Mouse (Mus musculus) heart, embryonic 12.5 days (tissue): ENCODE results near the gene Ano10. TPM values are rescaled to one million over a fixed set of nuclear protein-coding genes. Genes with fewer than 3 reads are reported as not detected.
"Not testable (repeated sequence)": the region's sequence is repeated elsewhere in the genome, so short reads cannot be mapped to it uniquely, and the experiment has no call there.

Experiments
- ATAC-seq: fragments of 200-750 bp; cut with Nextera tagmentation; 2 replicates; pipeline ENCODE4 v1.8.0; 2017; ENCODE audit warnings: moderate TSS enrichment, moderate library complexity; ENCODE audit not compliant: insufficient number of reproducible peaks, low FRiP score
- H3K27ac ChIP-seq: fragments of 300-500 bp; sonication (generic); 2 replicates; pipeline ENCODE4 v1.5.1; 2016; ENCODE audit warnings: mild to moderate bottlenecking, moderate library complexity; ENCODE audit not compliant: poor library complexity, severe bottlenecking
- H3K27me3 ChIP-seq: fragments of 300-500 bp; sonication (generic); replicated peaks from 2 replicates; pipeline ENCODE4 v1.6.1; 2016; ENCODE audit warnings: mild to moderate bottlenecking, moderate library complexity
- H3K36me3 ChIP-seq: fragments of 300-500 bp; sonication (generic); 2 replicates; pipeline ENCODE4 v1.6.1; 2016; ENCODE audit warnings: mild to moderate bottlenecking, moderate library complexity
- H3K4me1 ChIP-seq: fragments of 300-500 bp; sonication (generic); replicated peaks from 2 replicates; pipeline ENCODE4 v1.6.1; 2016; ENCODE audit warnings: mild to moderate bottlenecking
- H3K4me2 ChIP-seq: fragments of 300-500 bp; sonication (generic); 2 replicates; pipeline ENCODE4 v1.6.1; 2016; ENCODE audit warnings: mild to moderate bottlenecking, moderate library complexity
- H3K4me3 ChIP-seq: fragments of 300-500 bp; sonication (generic); 2 replicates; pipeline ENCODE4 v1.5.1; 2016; ENCODE audit warnings: mild to moderate bottlenecking
- H3K9ac ChIP-seq: fragments of 300-500 bp; sonication (generic); 2 replicates; pipeline ENCODE4 v1.6.1; 2016; ENCODE audit warnings: mild to moderate bottlenecking, moderate library complexity
- H3K9me3 ChIP-seq: fragments of 300-500 bp; sonication (generic); replicated peaks from 2 replicates; pipeline ENCODE4 v1.6.1; 2016; ENCODE audit warnings: mild to moderate bottlenecking, moderate library complexity
- WGBS: fragments of 180-500 bp; shearing (Covaris S2); methylation state at CpG from one replicate; pipeline ENCODE4 v1.1.7; 2016; 5-methylcytosine and 5-hydroxymethylcytosine counted together
- polyA plus RNA-seq: library from polyadenylated mRNA; unstranded; fragments of >200 nt; fragmentation: Nextera tagmentation; extraction: Ambion mirVana; gene quantifications from 2 replicates; pipeline ENCODE4 v1.2.1, GENCODE M21; 2016

The Ano10 gene
- polyA plus RNA-seq, 1 experiment from 2014 or later: 34.7 TPM

DNA sequence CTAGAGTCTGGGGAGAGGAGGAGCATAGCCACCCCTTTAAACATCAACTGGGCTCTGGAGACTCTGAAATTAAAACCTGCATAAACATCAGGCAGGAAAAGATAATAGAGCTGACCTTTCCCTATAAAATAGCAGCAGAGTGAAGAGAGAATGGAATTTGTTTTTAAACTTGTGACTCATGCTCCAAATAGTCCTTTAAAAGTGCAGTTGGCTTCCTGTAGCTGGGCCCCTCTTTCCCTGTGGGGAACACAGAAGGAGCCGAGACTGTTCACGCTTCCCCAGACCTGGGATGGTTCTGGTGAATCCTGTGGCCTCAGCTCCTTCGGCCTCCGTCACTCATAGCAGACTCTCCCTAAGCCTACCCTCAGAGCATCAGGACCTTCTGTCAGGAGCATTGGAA is 115.8 kb downstream of the Ano10 start:
- H3K36me3 ChIP-seq: peaks cover 14% of the 10 kb centered on the region; the same call in 1 of the 2 replicates
- no peaks in the 10 kb centered on the region for H3K27me3 ChIP-seq
- H3K27ac ChIP-seq: 0 out of 2 replicates have a peak overlapping the region, but pooled peaks have one; percentile 4
- ATAC-seq: no peak
- no peak overlapping the region for H3K9ac ChIP-seq
- no peak overlapping the region for H3K4me3 ChIP-seq
- peaks cover 27% of the 10 kb centered on the region for H3K4me1 ChIP-seq
- no peaks in the 10 kb centered on the region for H3K9me3 ChIP-seq
- H3K4me2 ChIP-seq: no peak overlapping the region
- WGBS: 44% methylated on average over 4 of the region's 4 CpGs

DNA sequence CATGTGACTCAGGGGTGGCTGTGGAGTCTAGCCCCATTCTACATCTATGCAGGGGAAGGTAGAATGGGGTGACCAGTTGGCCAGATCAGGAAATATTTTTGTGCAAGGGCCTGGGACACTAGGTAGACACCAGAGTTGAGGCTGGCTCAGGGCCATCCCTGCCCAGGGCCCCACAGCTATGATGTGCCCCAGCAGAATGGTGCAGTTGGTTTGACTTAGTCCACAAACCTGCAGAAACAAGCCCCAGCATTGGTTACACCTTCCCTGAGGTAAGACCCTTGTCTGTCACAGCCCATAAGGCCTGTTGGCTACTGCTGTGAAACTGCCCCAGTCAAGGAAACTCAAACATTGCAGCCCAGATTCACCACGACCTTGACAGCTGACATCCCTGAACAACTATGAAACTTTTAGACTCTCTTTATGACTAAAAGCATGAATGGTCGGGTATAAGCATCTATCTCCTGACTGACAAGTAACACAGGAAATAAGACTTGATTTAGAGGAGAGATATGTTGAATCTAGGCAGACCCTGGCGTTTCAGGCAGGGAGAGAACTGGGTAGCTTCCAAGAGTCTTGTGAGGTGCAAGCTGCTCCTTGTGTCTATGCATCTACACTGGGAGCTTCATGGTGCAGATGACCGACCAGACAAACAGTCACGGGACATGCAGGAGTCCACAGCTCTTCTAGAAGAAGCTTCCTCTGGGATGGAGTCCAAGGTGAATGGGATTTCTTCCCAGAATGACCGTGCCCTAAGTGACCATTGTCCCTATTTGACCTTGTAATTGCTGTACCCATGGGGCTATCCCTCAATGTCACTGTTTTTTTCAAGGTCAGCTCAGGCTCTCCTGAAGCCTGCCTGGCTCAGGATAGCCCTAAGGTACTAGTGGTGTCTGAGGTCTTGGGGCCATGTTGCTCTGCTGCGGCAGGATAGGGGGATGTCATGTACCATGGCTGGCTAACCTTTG is 116.7 kb downstream of the Ano10 start:
- H3K4me1 ChIP-seq: peaks cover 29% of the 10 kb centered on the region
- no peaks in the 10 kb centered on the region for H3K9me3 ChIP-seq
- H3K4me2 ChIP-seq: no peak overlapping the region
- ATAC-seq: no peak
- H3K36me3 ChIP-seq: peaks cover 14% of the 10 kb centered on the region; the same call in 1 of the 2 replicates
- H3K9ac ChIP-seq: no peak overlapping the region
- H3K27ac ChIP-seq: no peak overlapping the region
- no peaks in the 10 kb centered on the region for H3K27me3 ChIP-seq
- WGBS: 76% methylated on average over 7 of the region's 7 CpGs
- no peak overlapping the region for H3K4me3 ChIP-seq

GRCm38 (mm10) chr9:122174723-122175122 is 119.5 kb downstream of the Ano10 start:
- H3K4me2 ChIP-seq: no peak overlapping the region
- no peak overlapping the region for H3K9ac ChIP-seq
- WGBS: 87% methylated on average over 6 of the region's 6 CpGs
- H3K27ac ChIP-seq: no peak overlapping the region
- H3K27me3 ChIP-seq: no peaks in the 10 kb centered on the region
- peaks cover 22% of the 10 kb centered on the region; the same call in 1 of the 2 replicates for H3K36me3 ChIP-seq
- H3K9me3 ChIP-seq: no peaks in the 10 kb centered on the region
- no peak overlapping the region for H3K4me3 ChIP-seq
- peaks cover 32% of the 10 kb centered on the region for H3K4me1 ChIP-seq
- ATAC-seq: no peak

DNA sequence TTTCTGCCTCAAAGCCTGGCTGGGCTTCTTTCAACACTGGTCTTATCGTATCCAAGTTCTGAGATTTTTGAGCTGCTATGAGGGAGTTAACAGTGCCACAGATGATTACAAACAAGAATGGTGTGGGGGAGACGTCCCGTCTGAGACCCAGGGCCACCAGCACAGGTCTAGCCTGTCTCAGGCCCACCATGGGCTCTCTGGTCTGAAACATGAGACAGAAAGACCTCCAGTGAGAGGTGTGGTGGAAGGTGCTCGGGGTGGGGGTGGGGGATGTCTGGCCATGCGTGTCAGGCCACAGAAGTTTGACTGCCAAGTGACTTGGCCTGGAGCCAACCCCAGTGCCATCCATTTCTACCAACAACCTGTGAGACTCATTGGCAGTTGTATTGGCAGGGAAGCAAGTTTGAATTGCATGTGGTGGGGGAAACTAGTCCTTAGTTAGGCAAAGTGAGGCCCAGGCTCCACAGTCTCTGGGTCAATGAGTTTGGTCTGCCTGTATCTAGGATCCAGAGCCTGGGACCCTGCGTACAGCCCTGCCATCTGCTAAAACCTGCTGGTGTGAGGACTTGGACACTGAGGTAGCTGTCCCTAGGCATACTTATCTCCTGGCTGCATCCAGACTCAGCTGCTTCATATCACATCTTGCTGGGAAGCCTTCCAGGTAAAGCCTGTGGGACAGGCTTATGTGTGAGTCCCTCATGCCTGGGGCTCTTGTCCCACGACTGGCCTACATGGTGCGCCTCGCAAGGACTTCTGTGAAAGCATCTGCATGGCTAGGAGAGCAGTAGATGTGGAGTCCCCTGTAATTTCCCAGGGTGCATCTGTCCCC is 120.6 kb downstream of the Ano10 start:
- no peak overlapping the region for H3K4me2 ChIP-seq
- H3K36me3 ChIP-seq: peaks cover 24% of the 10 kb centered on the region; the same call in 1 of the 2 replicates
- H3K4me3 ChIP-seq: no peak overlapping the region
- 73% methylated on average over 9 of the region's 9 CpGs for WGBS
- no peaks in the 10 kb centered on the region for H3K9me3 ChIP-seq
- no peaks in the 10 kb centered on the region for H3K27me3 ChIP-seq
- peaks cover 25% of the 10 kb centered on the region for H3K4me1 ChIP-seq
- ATAC-seq: no peak
- H3K9ac ChIP-seq: no peak overlapping the region
- no peak overlapping the region for H3K27ac ChIP-seq

DNA sequence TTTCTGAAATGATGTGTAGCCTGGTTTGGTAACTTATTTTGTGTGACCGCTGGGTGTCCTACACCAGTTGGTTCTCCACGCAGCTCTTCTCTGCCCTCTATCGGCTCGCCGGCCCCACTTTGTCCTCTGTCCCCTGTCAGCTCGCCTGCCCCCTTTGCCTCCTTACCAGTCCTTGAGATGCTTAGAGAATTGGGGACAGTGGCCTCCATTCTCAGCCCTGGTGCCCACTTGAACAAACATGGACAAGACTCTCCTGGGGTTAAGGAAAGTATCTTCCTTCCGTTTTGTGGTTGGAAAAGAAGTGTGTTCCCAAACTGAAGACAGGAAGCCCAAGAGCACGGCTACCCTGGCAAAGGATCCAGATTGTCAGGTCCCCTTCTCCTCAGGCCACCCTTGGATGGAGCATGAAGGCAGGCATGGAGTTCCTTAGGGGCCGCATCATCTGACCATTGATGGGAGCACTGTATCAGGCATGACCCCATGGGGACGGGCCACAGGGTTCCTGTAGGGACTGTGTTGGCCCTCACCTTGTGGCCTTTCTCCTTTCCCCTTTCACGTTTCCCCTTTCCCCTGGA is 121.5 kb downstream of the Ano10 start:
- Histone ChIP-seq H3K4me1 (peaks cover 15% of the 10 kb centered on the region), H3K4me3 (no peak overlapping the region), H3K4me2 (no peak overlapping the region), H3K9ac (no peak overlapping the region), H3K27me3 (no peaks in the 10 kb centered on the region), H3K27ac (no peak overlapping the region), H3K36me3 (peaks cover 29% of the 10 kb centered on the region), H3K9me3 (no peaks in the 10 kb centered on the region)
- ATAC-seq: no peak
- 84% methylated on average over 11 of the region's 11 CpGs for WGBS

GRCm38 (mm10) chr9:122169901-122170300 is 124.3 kb downstream of the Ano10 start:
- 86% methylated on average over 6 of the region's 6 CpGs for WGBS
- Histone ChIP-seq H3K4me3 (no peak overlapping the region), H3K4me2 (no peak overlapping the region)

DNA sequence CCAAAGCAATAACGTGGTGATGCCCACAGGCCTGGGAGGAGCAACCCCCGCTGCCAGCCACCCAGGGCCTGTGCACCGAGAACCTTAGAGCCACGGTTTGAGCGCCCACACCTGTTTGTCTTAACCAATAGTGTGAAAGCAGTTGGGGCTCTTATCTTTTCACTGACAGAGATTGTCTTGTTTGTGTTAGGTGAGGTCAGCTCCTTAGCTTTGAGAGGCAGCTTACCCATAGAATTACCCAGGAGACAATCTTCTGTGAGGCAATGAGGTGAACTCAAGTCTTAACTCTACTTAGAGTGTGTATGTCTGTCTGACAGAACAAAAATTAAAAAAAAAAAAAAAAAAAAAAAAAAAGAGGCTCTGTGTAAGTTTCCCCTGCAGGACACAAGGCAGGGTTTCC is 126.5 kb downstream of the Ano10 start:
- not testable (repeated sequence) for H3K4me1 ChIP-seq, H3K9ac ChIP-seq, H3K9me3 ChIP-seq, ATAC-seq, H3K27me3 ChIP-seq, H3K27ac ChIP-seq, H3K4me2 ChIP-seq, H3K4me3 ChIP-seq
- WGBS: 71% methylated on average over 5 of the region's 5 CpGs
- H3K36me3 ChIP-seq: peaks cover 61% of the 10 kb centered on the region

More at GRCm38 (mm10) chr9:122169901-122170300, 124.3 kb downstream of the Ano10 start:
- H3K9ac ChIP-seq: no peak overlapping the region
- H3K4me1 ChIP-seq: peaks cover 10% of the 10 kb centered on the region
- H3K27ac ChIP-seq: no peak overlapping the region
- no peaks in the 10 kb centered on the region for H3K9me3 ChIP-seq
- no peaks in the 10 kb centered on the region for H3K27me3 ChIP-seq
- peaks cover 49% of the 10 kb centered on the region for H3K36me3 ChIP-seq
- ATAC-seq: no peak

DNA sequence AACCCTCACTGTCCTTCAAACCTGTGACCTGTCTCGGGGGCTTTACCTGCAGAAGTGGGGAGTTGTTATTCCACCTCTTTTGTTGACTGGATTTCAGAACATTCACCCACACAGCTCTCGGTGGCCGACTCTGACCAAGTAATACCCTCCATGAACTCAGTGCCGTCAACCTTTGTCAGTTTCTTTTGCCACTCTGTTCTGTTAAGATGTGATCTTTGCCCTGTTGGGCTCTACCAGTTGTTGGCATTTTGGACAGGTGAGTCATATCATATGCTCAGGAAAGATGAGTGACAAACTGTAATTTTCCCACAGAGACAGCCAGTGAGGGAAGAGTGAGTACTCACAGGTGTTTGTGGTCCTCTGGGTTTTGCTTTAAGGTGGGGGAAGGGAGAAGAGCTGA is 129.7 kb downstream of the Ano10 start:
- no peaks in the 10 kb centered on the region for H3K27me3 ChIP-seq
- no peak overlapping the region for H3K27ac ChIP-seq
- H3K9ac ChIP-seq: no peak overlapping the region
- no peak overlapping the region for H3K4me2 ChIP-seq
- no peaks in the 10 kb centered on the region for H3K4me1 ChIP-seq
- H3K9me3 ChIP-seq: no peaks in the 10 kb centered on the region
- WGBS: 90% methylated on average over 4 of the region's 4 CpGs
- H3K4me3 ChIP-seq: no peak overlapping the region
- H3K36me3 ChIP-seq: peaks cover 64% of the 10 kb centered on the region
- ATAC-seq: no peak

DNA sequence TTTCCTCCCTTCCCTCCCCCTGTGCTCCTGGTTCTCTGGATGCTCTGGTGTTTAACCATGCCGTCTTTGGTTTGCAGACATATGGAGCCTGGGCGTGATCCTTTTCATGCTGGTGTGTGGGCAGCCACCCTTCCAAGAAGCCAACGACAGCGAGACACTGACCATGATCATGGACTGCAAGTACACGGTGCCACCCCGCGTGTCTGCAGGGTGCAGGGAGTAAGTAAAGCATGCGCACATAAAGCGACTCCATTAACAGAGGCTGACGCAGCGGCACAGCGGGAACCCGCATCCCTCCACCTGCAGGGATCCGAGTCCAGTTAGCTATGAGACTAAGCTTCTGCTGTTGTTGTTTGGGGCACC is 137.2 kb downstream of the Ano10 start:
- H3K4me1 ChIP-seq: peaks cover 47% of the 10 kb centered on the region
- peaks cover 4% of the 10 kb centered on the region for H3K9me3 ChIP-seq
- no peak overlapping the region for H3K4me3 ChIP-seq
- no peak overlapping the region for H3K27ac ChIP-seq
- no peaks in the 10 kb centered on the region for H3K27me3 ChIP-seq
- H3K9ac ChIP-seq: no peak overlapping the region
- H3K4me2 ChIP-seq: no peak overlapping the region
- no peak for ATAC-seq
- H3K36me3 ChIP-seq: peaks cover 47% of the 10 kb centered on the region
- WGBS: 88% methylated on average over 14 of the region's 14 CpGs

GRCm38 (mm10) chr9:122156389-122157078 is 137.7 kb downstream of the Ano10 start:
- Histone ChIP-seq H3K27me3 (no peaks in the 10 kb centered on the region), H3K27ac (no peak overlapping the region), H3K4me1 (peaks cover 48% of the 10 kb centered on the region), H3K4me3 (no peak overlapping the region), H3K4me2 (no peak overlapping the region), H3K36me3 (peaks cover 51% of the 10 kb centered on the region), H3K9ac (no peak overlapping the region), H3K9me3 (peaks cover 4% of the 10 kb centered on the region)
- ATAC-seq: no peak
- 64% methylated on average over 5 of the region's 5 CpGs for WGBS
